Mouse (Mus musculus) lung, postnatal 0 days (tissue): ENCODE measurements at regions not wholly inside any gene's neighbourhood (a gene's known extent, or its start where the extent isn't known, plus 50 kb on each side); places are given as distances from the start of the nearest gene placed in this dataset.

Source experiments
- CTCF ChIP-seq: IDR thresholded peaks from 2 replicates; pipeline ENCODE4 v1.5.1; 2016; ENCODE audit warnings: antibody characterized with exemption, mild to moderate bottlenecking
- EP300 ChIP-seq: IDR thresholded peaks from 2 replicates; pipeline ENCODE4 v1.6.1; 2016; ENCODE audit warnings: antibody characterized with exemption, mild to moderate bottlenecking, control low read depth

DNA sequence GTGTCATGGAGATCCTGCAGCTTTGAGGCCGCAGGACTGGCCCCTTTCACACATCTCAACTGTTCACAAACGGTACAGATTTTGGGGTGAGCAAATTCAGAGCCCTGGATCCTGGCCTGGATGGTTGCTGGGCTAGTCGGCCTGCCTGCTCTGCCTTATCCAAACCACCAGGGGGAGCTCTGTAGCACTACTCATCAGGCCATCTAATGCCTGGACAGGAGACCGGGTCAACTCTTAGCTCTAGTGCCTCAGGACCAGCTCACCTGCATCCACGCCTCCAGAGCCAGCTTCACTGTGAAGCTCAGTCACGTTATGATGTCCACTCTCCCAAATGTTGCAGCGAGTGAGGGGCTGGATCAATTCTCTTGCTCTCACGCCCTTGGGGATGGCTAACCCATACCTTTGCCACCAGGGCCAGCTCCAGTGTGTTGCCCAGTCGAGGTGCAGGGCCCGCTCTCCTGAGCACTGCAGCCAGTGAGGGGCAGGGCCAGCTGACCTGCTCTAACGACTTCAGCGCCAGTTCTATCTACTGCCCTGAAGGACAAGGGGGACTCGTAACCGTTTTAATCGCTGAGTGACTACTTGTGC, 206.8 kb downstream of the Etnk1 start:
- TF ChIP-seq CTCF (peak; percentile 95), EP300 (no peak)
